Mouse (Mus musculus) MEL (cell line): Measurements from ENCODE around the gene Gemin5. TPM values are rescaled to one million over a fixed set of nuclear protein-coding genes. Genes with fewer than 3 reads are reported as not detected.

Source experiments
- DNase-seq: peaks from one replicate; pipeline ENCODE4 v3.0.0; 2011; ENCODE audit warnings: low read depth, low spot score
- H3K27ac ChIP-seq: 2 replicates; pipeline ENCODE4 v1.5.1; 2012; ENCODE audit warnings: low read depth, mild to moderate bottlenecking, control low read depth, low read length, moderate library complexity; ENCODE audit not compliant: control insufficient read depth
- H3K27me3 ChIP-seq, 2 experiments: fragments of 150-350 bp in 1 of 2; sonication (generic) in 1 of 2; 2 replicates each; pipeline ENCODE4 v1.6.1; 2012; ENCODE audit warnings: low read length in 2 of 2, mild to moderate bottlenecking in 2 of 2, improper control_type of control experiment in 1 of 2, moderate library complexity in 1 of 2; ENCODE audit not compliant: insufficient read depth in 2 of 2, control insufficient read depth in 1 of 2
- H3K36me3 ChIP-seq, 2 experiments: 2 replicates each; pipeline ENCODE4 v1.6.1; 2012 to 2014; ENCODE audit warnings: low read length in 2 of 2, improper control_type of control experiment in 1 of 2, inconsistent platforms in 1 of 2, mild to moderate bottlenecking in 1 of 2; ENCODE audit not compliant: insufficient read depth in 2 of 2, control insufficient read depth in 1 of 2
- H3K4me1 ChIP-seq, 2 experiments: fragments of 150-350 bp in 1 of 2; sonication (generic) in 1 of 2; 2 replicates each; pipeline ENCODE4 v1.6.1; 2012; ENCODE audit warnings: low read length in 2 of 2, improper control_type of control experiment in 1 of 2, mild to moderate bottlenecking in 1 of 2; ENCODE audit not compliant: insufficient read depth in 2 of 2, control insufficient read depth in 1 of 2
- H3K4me3 ChIP-seq, 2 experiments: fragments of 150-350 bp in 1 of 2; sonication (generic) in 1 of 2; 2 replicates each; pipeline ENCODE4 v1.5.1; 2012; ENCODE audit warnings: low read depth in 2 of 2, low read length in 2 of 2, mild to moderate bottlenecking in 2 of 2, moderate library complexity in 2 of 2, control low read depth in 1 of 2, improper control_type of control experiment in 1 of 2; ENCODE audit not compliant: control insufficient read depth in 1 of 2, insufficient read depth in 1 of 2
- H3K79me2 ChIP-seq: 2 replicates; pipeline ENCODE4 v1.6.1; 2012; ENCODE audit warnings: mild to moderate bottlenecking, low read length, moderate library complexity; ENCODE audit not compliant: control insufficient read depth, poor library complexity, insufficient read depth
- H3K9ac ChIP-seq: 2 replicates; pipeline ENCODE4 v1.6.1; 2012; ENCODE audit warnings: low read depth, mild to moderate bottlenecking, control low read depth, low read length, moderate library complexity; ENCODE audit not compliant: control insufficient read depth, poor library complexity, severe bottlenecking
- H3K9me3 ChIP-seq: fragments of 150-350 bp; sonication (generic); replicated peaks from 2 replicates; pipeline ENCODE4 v1.6.1; 2012; ENCODE audit warnings: mild to moderate bottlenecking, low read length, improper control_type of control experiment, moderate library complexity; ENCODE audit not compliant: insufficient read depth
- CHD1 ChIP-seq: IDR thresholded peaks from 2 replicates; pipeline ENCODE4 v1.6.1; 2012; ENCODE audit warnings: low read depth, mild to moderate bottlenecking, inconsistent platforms, low read length, improper control_type of control experiment
- CTCF ChIP-seq, 3 experiments: IDR thresholded peaks in 2 of 3; conservative IDR thresholded peaks in 1 of 3; 2 replicates each; pipeline ENCODE4 v1.5.1; 2011 to 2012; ENCODE audit warnings: low read length in 3 of 3, low read depth in 2 of 3, mild to moderate bottlenecking in 2 of 3, improper control_type of control experiment in 1 of 3, inconsistent platforms in 1 of 3, mixed read lengths in 1 of 3, moderate library complexity in 1 of 3; ENCODE audit not compliant: control insufficient read depth in 1 of 3, insufficient read depth in 1 of 3, poor library complexity in 1 of 3, severe bottlenecking in 1 of 3
- ELF1 ChIP-seq: IDR thresholded peaks from 2 replicates; pipeline ENCODE4 v1.6.1; 2014; ENCODE audit warnings: low read depth, mild to moderate bottlenecking, inconsistent platforms, low read length, improper control_type of control experiment, moderate library complexity
- GABPA ChIP-seq: IDR thresholded peaks from 2 replicates; pipeline ENCODE4 v1.6.1; 2012; ENCODE audit warnings: low read depth, mild to moderate bottlenecking, inconsistent platforms, low read length, improper control_type of control experiment, moderate library complexity
- HCFC1 ChIP-seq: IDR thresholded peaks from 2 replicates; pipeline ENCODE4 v1.6.1; 2012; ENCODE audit warnings: low read depth, mild to moderate bottlenecking, inconsistent platforms, low read length, improper control_type of control experiment, moderate library complexity
- JUND ChIP-seq: IDR thresholded peaks from 2 replicates; pipeline ENCODE4 v1.6.1; 2011; ENCODE audit warnings: low read depth, mild to moderate bottlenecking, improper control_type of control experiment, low read length
- MAZ ChIP-seq: IDR thresholded peaks from 2 replicates; pipeline ENCODE4 v1.6.1; 2012; ENCODE audit warnings: low read depth, mild to moderate bottlenecking, inconsistent platforms, low read length, improper control_type of control experiment
- MEF2A ChIP-seq: IDR thresholded peaks from 2 replicates; pipeline ENCODE4 v1.6.1; 2014; ENCODE audit warnings: low read depth, mild to moderate bottlenecking, inconsistent platforms, low read length, improper control_type of control experiment; ENCODE audit not compliant: poor library complexity, insufficient replicate concordance, severe bottlenecking; ENCODE audit errors: extremely low read depth
- MXI1 ChIP-seq: IDR thresholded peaks from 2 replicates; pipeline ENCODE4 v1.6.1; 2011; ENCODE audit warnings: mild to moderate bottlenecking, low read depth, low read length, improper control_type of control experiment
- MYB ChIP-seq: IDR thresholded peaks from 2 replicates; pipeline ENCODE4 v1.6.1; 2011; ENCODE audit warnings: mild to moderate bottlenecking, low read depth, low read length, improper control_type of control experiment
- MYC ChIP-seq: IDR thresholded peaks from 2 replicates; pipeline ENCODE4 v1.6.1; 2011; ENCODE audit warnings: low read depth, mild to moderate bottlenecking, low read length, improper control_type of control experiment, moderate library complexity
- NELFE ChIP-seq: IDR thresholded peaks from 2 replicates; pipeline ENCODE4 v1.6.1; 2011; ENCODE audit warnings: low read depth, low read length, improper control_type of control experiment
- NRF1 ChIP-seq: IDR thresholded peaks from 2 replicates; pipeline ENCODE4 v1.6.1; 2014; ENCODE audit warnings: low read depth, mild to moderate bottlenecking, inconsistent platforms, low read length, improper control_type of control experiment, moderate library complexity; ENCODE audit not compliant: poor library complexity, insufficient read depth, severe bottlenecking
- POLR2AphosphoS2 ChIP-seq: IDR thresholded peaks from 2 replicates; pipeline ENCODE4 v1.6.1; 2011; ENCODE audit warnings: low read length, improper control_type of control experiment
- POLR2AphosphoS5 ChIP-seq: IDR thresholded peaks from 2 replicates; pipeline ENCODE4 v1.6.1; 2012; ENCODE audit warnings: low read depth, borderline replicate concordance, mild to moderate bottlenecking, inconsistent platforms, low read length, moderate library complexity, mixed read lengths
- RCOR1 ChIP-seq: IDR thresholded peaks from 2 replicates; pipeline ENCODE4 v1.6.1; 2012; ENCODE audit warnings: low read depth, mild to moderate bottlenecking, inconsistent platforms, low read length, improper control_type of control experiment
- SIN3A ChIP-seq: IDR thresholded peaks from 2 replicates; pipeline ENCODE4 v1.6.1; 2012; ENCODE audit warnings: low read length, improper control_type of control experiment, inconsistent platforms
- TAL1 ChIP-seq: IDR thresholded peaks from 2 replicates; pipeline ENCODE4 v1.6.1; 2012; ENCODE audit warnings: mild to moderate bottlenecking, inconsistent platforms, low read length, moderate library complexity, mixed read lengths
- TCF12 ChIP-seq: IDR thresholded peaks from 2 replicates; pipeline ENCODE4 v1.6.1; 2014; ENCODE audit warnings: low read depth, mild to moderate bottlenecking, inconsistent platforms, low read length, improper control_type of control experiment, moderate library complexity
- USF2 ChIP-seq, 2 experiments: IDR thresholded peaks; 2 replicates each; pipeline ENCODE4 v1.6.1; 2011 to 2012; ENCODE audit warnings: improper control_type of control experiment in 2 of 2, low read length in 2 of 2, borderline replicate concordance in 1 of 2, inconsistent platforms in 1 of 2, low read depth in 1 of 2, mild to moderate bottlenecking in 1 of 2; ENCODE audit not compliant: insufficient read depth in 1 of 2
- ZMIZ1 ChIP-seq: IDR thresholded peaks from 2 replicates; pipeline ENCODE4 v1.6.1; 2012; ENCODE audit warnings: low read depth, mild to moderate bottlenecking, inconsistent platforms, low read length, improper control_type of control experiment, moderate library complexity
- polyA plus RNA-seq, 2 experiments: library from polyadenylated mRNA; stranded (reverse) in 1 of 2; unstranded in 1 of 2; fragments of >175 nt in 1 of 2; fragments of >200 nt in 1 of 2; gene quantifications; 2 replicates each; pipeline versions ENCODE4 v1.2.1 to v1.2.4; 2012; ENCODE audit warnings: low replicate concordance in 2 of 2, low read depth in 1 of 2; ENCODE audit not compliant: insufficient read length in 2 of 2, insufficient read depth in 1 of 2, missing spikeins in 1 of 2
- total RNA-seq: library from RNA; depleted of rRNA; stranded (reverse); fragments of 300-350 nt; gene quantifications from 2 replicates; pipeline ENCODE4 v1.2.3, GENCODE M21; 2012

Gemin5 gene
- total and polyA plus RNA-seq, 3 experiments: 46.5 to 71.9 (median 52.5) TPM

DNA sequence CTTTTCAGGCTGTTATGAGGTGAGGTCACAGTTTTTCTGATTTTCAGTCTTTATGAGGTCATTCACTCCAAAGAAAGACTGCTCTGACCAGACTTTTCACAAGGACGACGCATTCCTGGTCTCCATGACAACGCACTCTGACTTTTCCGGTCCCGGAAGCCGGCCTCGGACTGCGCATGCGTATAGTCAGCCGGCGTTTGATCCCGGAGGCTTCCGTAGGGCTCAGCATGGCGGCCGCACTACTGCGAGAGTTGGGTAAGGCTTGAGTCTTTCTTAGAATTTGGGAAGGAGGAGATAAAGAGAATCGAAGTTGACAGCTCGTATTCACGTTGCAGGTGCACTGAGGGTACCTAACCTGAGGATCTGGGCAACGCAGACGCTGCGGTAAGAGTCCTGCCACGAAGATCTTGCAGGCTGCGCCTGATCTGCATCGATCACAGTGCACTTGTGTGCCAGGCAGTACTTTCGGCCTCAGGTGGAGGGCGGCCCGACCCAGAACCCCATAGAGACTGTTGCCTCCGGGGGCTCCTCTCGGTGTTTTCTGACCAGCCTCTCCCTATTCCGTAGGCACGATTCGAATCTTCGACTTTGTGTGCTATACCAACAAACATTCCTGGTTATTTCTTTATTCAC, 3.2 kb upstream of the Gemin5 start, which contains the start of gene Mrpl22 (continued):
- TF ChIP-seq POLR2AphosphoS5: no peak
- no peak for TF ChIP-seq GABPA
- TF ChIP-seq MXI1: peak; percentile 96
- peak; percentile 76 for TF ChIP-seq ZMIZ1
- no peak for TF ChIP-seq JUND
- TF ChIP-seq MYB: no peak
- TF ChIP-seq SIN3A: peak; percentile 99
- TF ChIP-seq MEF2A: no peak
- TF ChIP-seq TCF12: peak; percentile 81
- TF ChIP-seq HCFC1: peak; percentile 94
- TF ChIP-seq MYC: peak; percentile 93
- TF ChIP-seq RCOR1: no peak; the same call in 1 of the 2 replicates
- TF ChIP-seq CTCF (IDR thresholded peaks at IDR 0.05 in 2 of 3, conservative IDR thresholded peaks at IDR 0.05 in 1 of 3; ENCODE audit: control insufficient read depth in 1 of 3, insufficient read depth in 1 of 3, low read depth in 2 of 3, low read length in 3 of 3, poor library complexity in 1 of 3, severe bottlenecking in 1 of 3): no peak
- TF ChIP-seq USF2 (IDR thresholded peaks at IDR 0.05; ENCODE audit: borderline replicate concordance in 1 of 2, insufficient read depth in 1 of 2, low read depth in 1 of 2, low read length in 2 of 2): no peak
- TF ChIP-seq POLR2AphosphoS2: peak; percentile 87
- peak; percentile 99 for TF ChIP-seq ELF1
- no peak for TF ChIP-seq TAL1
- no peak for TF ChIP-seq CHD1
- no peak for TF ChIP-seq MAZ

DNA sequence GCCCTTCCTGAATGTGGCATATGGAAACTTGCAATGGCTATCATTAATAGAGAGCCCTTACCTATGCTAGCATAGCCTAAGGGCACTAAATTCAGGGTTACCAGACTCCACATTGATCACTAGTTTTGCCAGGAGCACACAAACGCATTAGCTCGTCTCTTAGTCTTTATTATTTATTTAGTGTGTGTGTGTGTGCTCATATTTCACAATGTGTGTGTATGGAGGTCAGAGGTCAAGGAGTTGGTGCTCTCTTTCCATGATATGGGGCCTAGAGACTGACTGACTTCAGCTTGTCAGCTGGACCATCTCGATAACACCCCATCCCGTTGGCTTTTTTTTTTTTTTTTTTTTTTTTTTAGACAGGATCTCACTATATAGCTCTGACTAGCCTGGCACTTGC, 1.3 kb upstream of the Gemin5 start:
- H3K27me3 ChIP-seq: no peaks in the 10 kb centered on the region
- H3K79me2 ChIP-seq: peaks cover 29% of the 10 kb centered on the region
- no peak overlapping the region for H3K9ac ChIP-seq
- peaks cover 13 to 20% of the 10 kb centered on the region in 2 experiments for H3K36me3 ChIP-seq
- TF ChIP-seq MYB (no peak), NRF1 (no peak), NELFE (no peak)
- no peak overlapping the region for H3K4me3 ChIP-seq
- peaks cover 4 to 8% of the 10 kb centered on the region in 2 experiments for H3K4me1 ChIP-seq
- DNase-seq: no peak
- H3K9me3 ChIP-seq: no peaks in the 10 kb centered on the region
- no peak overlapping the region for H3K27ac ChIP-seq
